Mouse (Mus musculus) kidney, adult 11 months (tissue): ENCODE measurements around the gene Gm8871.
"Not testable (repeated sequence)": the region's sequence is repeated elsewhere in the genome, so short reads cannot be mapped to it uniquely, and the experiment has no call there.

ENCODE experiments used
- DNase-seq: peaks from one replicate; pipeline ENCODE4 v3.0.0; 2022

The Gm8871 gene

GRCm38 (mm10) chr5:10947505-10947904, at the start of gene Gm8871, which contains the start of gene Gm8857:
TSS of gene Gm8871 (plus strand) at chr5:10947805.
TSS of gene Gm8857 (plus strand) at chr5:10947807.
- not testable (repeated sequence) for DNase-seq

- not testable (repeated sequence) for DNase-seq
Observed at GRCm38 (mm10) chr5:10953512-10953911, 5.9 kb downstream of the Gm8871 start.

- DNase-seq, result not testable (repeated sequence)
Observed at GRCm38 (mm10) chr5:10958057-10958456, 10.5 kb downstream of the Gm8871 start.
